Mouse (Mus musculus): ENCODE measurements around the gene Gm20873.
"Not testable (repeated sequence)": the region's sequence is repeated elsewhere in the genome, so short reads cannot be mapped to it uniquely, and the experiment has no call there.

Gene Gm20873

DNA sequence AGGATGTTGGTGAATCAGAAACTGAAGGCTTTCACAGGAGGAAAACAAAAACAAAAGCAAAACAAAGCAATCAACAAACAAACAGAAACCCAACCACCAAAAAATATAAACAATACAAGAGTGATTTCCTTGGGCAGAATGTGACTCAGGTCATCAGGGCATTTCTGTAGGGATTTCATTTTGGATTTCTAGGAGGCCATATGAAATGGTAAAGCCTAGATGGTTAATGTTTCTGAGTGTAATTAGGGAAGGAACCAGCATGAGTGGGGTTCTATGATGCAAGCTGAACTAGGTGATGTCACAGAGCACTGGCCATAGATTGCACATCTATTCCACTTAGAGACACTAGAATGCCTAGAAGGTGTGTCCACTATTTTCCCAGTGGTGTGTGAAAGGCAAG, at the start of gene Gm20873:
TSS of gene Gm20873 (plus strand) at position 301 of the 400 bp plus-strand sequence.
- DNase-seq, result not testable (repeated sequence)

DNA sequence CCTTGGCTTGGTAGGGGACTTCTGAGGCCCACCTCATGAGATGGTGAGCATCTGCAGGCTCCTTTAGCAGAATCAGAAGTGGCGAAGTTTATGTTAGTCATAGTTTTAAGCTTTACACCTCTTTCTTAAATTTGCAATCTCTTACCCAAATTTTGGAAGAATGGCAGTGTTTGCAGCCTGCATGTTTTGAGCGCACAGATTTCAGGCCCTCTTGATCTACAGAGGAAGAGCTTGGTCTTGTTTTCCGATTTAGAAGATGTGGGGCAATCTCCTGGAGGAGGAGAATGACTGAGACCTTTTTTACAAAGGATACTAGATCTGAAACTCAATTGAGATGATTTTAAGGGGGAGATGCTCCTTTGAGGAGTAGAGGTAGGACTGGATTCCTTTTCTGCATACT, 29.0 kb upstream of the Gm20873 start, which contains the start of gene Gm21746:
TSS of gene Gm21746 (minus strand) at position 101 of the 400 bp plus-strand sequence.
- DNase-seq, result not testable (repeated sequence)
